Mouse (Mus musculus): ENCODE data around the gene Dgkb.

DNA sequence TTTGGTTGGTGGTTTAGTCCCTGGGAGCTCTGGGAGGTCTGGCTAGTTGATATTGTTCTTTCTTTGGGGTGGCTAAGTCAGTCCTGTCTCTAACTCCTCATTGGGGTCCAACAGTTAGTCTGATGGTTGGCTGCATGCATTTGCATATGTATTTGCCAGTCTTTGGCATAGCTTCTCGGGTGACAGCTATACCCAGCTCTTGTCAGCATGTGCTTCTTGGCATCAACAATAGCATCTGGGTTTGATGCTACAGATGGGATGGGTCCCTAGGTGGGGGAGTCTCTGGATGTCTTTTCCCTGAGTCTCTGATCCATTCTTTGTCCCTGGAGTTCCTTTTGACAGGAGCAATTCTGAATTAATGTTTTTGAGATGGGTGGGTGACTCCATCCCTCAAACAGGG is 790.6 kb downstream of the Dgkb start:
- TF ChIP-seq POLR2A (IDR thresholded peaks at IDR 0.05; ENCODE audit: low read depth, low read length) (no peak), CTCF (IDR thresholded peaks at IDR 0.05; ENCODE audit: extremely low read depth, insufficient read depth, insufficient read length, insufficient replicate concordance) (no peak)

Data from spleen, adult 2 months (tissue).